ENCODE assay signal across 26 mouse cellular contexts in the genomic region with DNA sequence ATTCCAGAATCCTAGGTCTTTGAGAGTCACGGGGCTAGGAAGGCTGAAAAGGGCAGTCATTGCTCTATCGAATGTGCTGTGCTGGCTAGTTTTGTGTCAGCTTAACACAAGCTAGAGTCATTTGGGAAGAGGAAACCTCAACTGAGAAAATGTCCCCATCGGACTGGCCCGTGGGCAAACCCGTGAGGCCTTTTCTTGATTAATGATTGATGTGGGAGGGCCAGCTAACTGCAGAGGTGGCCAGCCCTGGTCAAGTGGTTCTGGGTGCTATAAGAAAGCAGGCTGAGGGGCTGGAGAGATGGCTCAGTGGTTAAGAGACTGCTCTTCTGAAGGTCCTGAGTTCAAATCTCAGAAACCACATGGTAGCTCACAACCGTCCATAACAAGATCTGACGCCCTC.
DNase-seq lines count a peak whose midpoint lies in the region; ATAC-seq and TF ChIP-seq lines count a peak whose summit lies in the region.
"Had no signal": no experiment of that assay in that cellular context is flagged by ENCODE, and none has a peak within 500 bp of the region (broad histone marks: within the 10 kb centered on the region; RNA-seq: fewer than 3 reads in every experiment).

No protein-coding gene starts in this region.

- TF ChIP-seq CTCF in kidney, adult 2 months (conservative IDR thresholded peaks at IDR 0.05; ENCODE audit: insufficient read depth, insufficient read length, low read depth, low read length): no peak

- intact Hi-C loops in heart, postnatal 14 days (cut with DNase I): no loop called here

- H3K27me3 ChIP-seq in embryonic facial prominence, embryonic 13.5 days: no peaks in the 10 kb centered on the region
- H3K27me3 ChIP-seq in embryonic facial prominence, embryonic 10.5 days (replicated peaks; ENCODE audit: low read depth, poor library complexity, severe bottlenecking): no peaks in the 10 kb centered on the region
- H3K27me3 ChIP-seq in heart, embryonic 13.5 days (replicated peaks): no peaks in the 10 kb centered on the region
- H3K27me3 ChIP-seq in kidney, adult 2 months (replicated peaks; ENCODE audit: control insufficient read depth, insufficient read depth, low read length): no peaks in the 10 kb centered on the region
- H3K27me3 ChIP-seq in limb, embryonic 10.5 days (ENCODE audit: low read depth, poor library complexity, severe bottlenecking): no peaks in the 10 kb centered on the region
- no peaks in the 10 kb centered on the region for H3K27me3 ChIP-seq in hindbrain, embryonic 12.5 days
- H3K27me3 ChIP-seq: CH12.LX; hindbrain, embryonic 15.5 days had no signal

- DNase-seq in embryonic facial prominence, embryonic 10.5 days (ENCODE audit: low spot score): no peak
- DNase-seq in heart, postnatal 14 days: no peak
- DNase-seq in kidney, adult 2 months: peak; percentile 81
- DNase-seq in kidney, postnatal 14 days: no peak
- DNase-seq in limb, embryonic 10.5 days (ENCODE audit: low spot score): peak; percentile 22
- DNase-seq: adrenal gland, adult 2 months; adrenal gland, postnatal 36 days; cerebellum, adult 2 months; cerebellum, postnatal 14 days; gastrocnemius, postnatal 14 days; layer of hippocampus, postnatal 36 days; left cerebral cortex, postnatal 4 days; liver; lung, adult 2 months; midbrain, embryonic 14.5 days; right cerebral cortex, postnatal 25 days; thymus, postnatal 14 days had no signal

- 0 out of 2 replicates have a peak overlapping the region, but pooled peaks have one; percentile 48 for H3K27ac ChIP-seq in embryonic facial prominence, embryonic 13.5 days
- no peak overlapping the region for H3K27ac ChIP-seq in embryonic facial prominence, embryonic 10.5 days (replicated peaks)
- peak overlapping the region; percentile 75 for H3K27ac ChIP-seq in heart, embryonic 13.5 days (replicated peaks)
- H3K27ac ChIP-seq in kidney, adult 2 months (ENCODE audit: insufficient read depth, low read depth, low read length): peak overlapping the region; percentile 29; the same call in 1 of the 2 replicates
- no peak overlapping the region for H3K27ac ChIP-seq in limb, embryonic 10.5 days
- no peak overlapping the region for H3K27ac ChIP-seq in hindbrain, embryonic 12.5 days
- H3K27ac ChIP-seq: hindbrain, embryonic 15.5 days; liver, embryonic 14.5 days had no signal

- ATAC-seq in embryonic facial prominence, embryonic 13.5 days (ENCODE audit: insufficient number of reproducible peaks, insufficient read depth, low FRiP score, low TSS enrichment, low read depth): no peak
- ATAC-seq in heart, embryonic 13.5 days (ENCODE audit: extremely low read depth, insufficient number of reproducible peaks, low FRiP score, low TSS enrichment): no peak
- ATAC-seq in hindbrain, embryonic 12.5 days (ENCODE audit: low FRiP score): no peak
- ATAC-seq: activated CD4-positive, CD25-positive, alpha-beta regulatory T cell, adult 4 months; forebrain, embryonic 14.5 days; inflammation-experienced regulatory T-cells, adult 6 months had no signal

- H3K4me1 ChIP-seq in embryonic facial prominence, embryonic 13.5 days: peaks cover 8% of the 10 kb centered on the region
- H3K4me1 ChIP-seq in embryonic facial prominence, embryonic 10.5 days: peaks cover 5% of the 10 kb centered on the region
- peaks cover 27% of the 10 kb centered on the region for H3K4me1 ChIP-seq in heart, embryonic 13.5 days
- peaks cover 16% of the 10 kb centered on the region for H3K4me1 ChIP-seq in kidney, adult 2 months (ENCODE audit: control insufficient read depth, insufficient read depth, low read length)
- peaks cover 4% of the 10 kb centered on the region for H3K4me1 ChIP-seq in limb, embryonic 10.5 days
- peaks cover 6% of the 10 kb centered on the region; the same call in 1 of the 2 replicates for H3K4me1 ChIP-seq in hindbrain, embryonic 12.5 days
- H3K4me1 ChIP-seq: hindbrain, embryonic 15.5 days had no signal

- H3K9ac ChIP-seq in embryonic facial prominence, embryonic 13.5 days: no peak overlapping the region
- H3K9ac ChIP-seq in heart, embryonic 13.5 days: no peak overlapping the region
- no peak overlapping the region for H3K9ac ChIP-seq in hindbrain, embryonic 12.5 days
- H3K9ac ChIP-seq: hindbrain, embryonic 15.5 days; liver, embryonic 14.5 days had no signal

- H3K4me3 ChIP-seq in embryonic facial prominence, embryonic 13.5 days: no peak overlapping the region
- no peak overlapping the region for H3K4me3 ChIP-seq in embryonic facial prominence, embryonic 10.5 days
- no peak overlapping the region for H3K4me3 ChIP-seq in heart, embryonic 13.5 days
- no peak overlapping the region for H3K4me3 ChIP-seq in kidney, adult 2 months (ENCODE audit: insufficient read depth, low read depth, low read length)
- no peak overlapping the region for H3K4me3 ChIP-seq in limb, embryonic 10.5 days
- H3K4me3 ChIP-seq in hindbrain, embryonic 12.5 days: no peak overlapping the region
- H3K4me3 ChIP-seq: hindbrain, embryonic 15.5 days had no signal

- no peak overlapping the region for H3K4me2 ChIP-seq in embryonic facial prominence, embryonic 13.5 days
- H3K4me2 ChIP-seq in heart, embryonic 13.5 days: no peak overlapping the region
- no peak overlapping the region for H3K4me2 ChIP-seq in hindbrain, embryonic 12.5 days (replicated peaks)
- H3K4me2 ChIP-seq: hindbrain, embryonic 15.5 days had no signal

- no peaks in the 10 kb centered on the region; the same call in 1 of the 2 replicates for H3K36me3 ChIP-seq in embryonic facial prominence, embryonic 13.5 days
- no peaks in the 10 kb centered on the region for H3K36me3 ChIP-seq in embryonic facial prominence, embryonic 10.5 days (replicated peaks)
- no peaks in the 10 kb centered on the region for H3K36me3 ChIP-seq in heart, embryonic 13.5 days
- no peaks in the 10 kb centered on the region for H3K36me3 ChIP-seq in kidney, adult 2 months (ENCODE audit: control insufficient read depth, insufficient read depth, low read length)
- H3K36me3 ChIP-seq in limb, embryonic 10.5 days: no peaks in the 10 kb centered on the region
- no peaks in the 10 kb centered on the region; the same call in 1 of the 2 replicates for H3K36me3 ChIP-seq in hindbrain, embryonic 12.5 days
- H3K36me3 ChIP-seq: hindbrain, embryonic 15.5 days had no signal

- 93% methylated on average over 7 of the region's 7 CpGs for WGBS in embryonic facial prominence, embryonic 13.5 days
- WGBS in embryonic facial prominence, embryonic 10.5 days: 95% methylated on average over 7 of the region's 7 CpGs
- 82% methylated on average over 7 of the region's 7 CpGs for WGBS in heart, embryonic 13.5 days
- WGBS in kidney, adult 2 months: 55% methylated on average over 7 of the region's 7 CpGs
- 95% methylated on average over 7 of the region's 7 CpGs for WGBS in limb, embryonic 10.5 days
- 87% methylated on average over 7 of the region's 7 CpGs for WGBS in hindbrain, embryonic 12.5 days

- no peaks in the 10 kb centered on the region for H3K9me3 ChIP-seq in embryonic facial prominence, embryonic 13.5 days
- no peaks in the 10 kb centered on the region for H3K9me3 ChIP-seq in embryonic facial prominence, embryonic 10.5 days
- H3K9me3 ChIP-seq in heart, embryonic 13.5 days: no peaks in the 10 kb centered on the region
- H3K9me3 ChIP-seq in limb, embryonic 10.5 days (replicated peaks): no peaks in the 10 kb centered on the region
- H3K9me3 ChIP-seq in hindbrain, embryonic 12.5 days (replicated peaks): no peaks in the 10 kb centered on the region
- H3K9me3 ChIP-seq: hindbrain, embryonic 15.5 days had no signal

- TF ChIP-seq POLR2A in kidney, adult 2 months (IDR thresholded peaks at IDR 0.05; ENCODE audit: low read depth, low read length): no peak

Comparison
In these comparisons a context has a peak if more than half of its experiments do, and no peak if none do; other contexts are left out.
1. H3K27ac ChIP-seq: peak in embryonic facial prominence, embryonic 13.5 days (single experiment), heart, embryonic 13.5 days (single experiment) and kidney, adult 2 months (single experiment); none in embryonic facial prominence, embryonic 10.5 days (single experiment), limb, embryonic 10.5 days (single experiment) and hindbrain, embryonic 12.5 days (single experiment).
2. DNase-seq: peak in kidney, adult 2 months (single experiment) and limb, embryonic 10.5 days (single experiment); none in embryonic facial prominence, embryonic 10.5 days (single experiment), heart, postnatal 14 days (0 of 2) and kidney, postnatal 14 days (single experiment).